Mouse (Mus musculus): ENCODE data around the gene Dennd1a. TPM values are rescaled to one million over a fixed set of nuclear protein-coding genes. Genes with fewer than 3 reads are reported as not detected.

Dennd1a gene
- polyA plus RNA-seq, 1 experiment, result 7.7 TPM

DNA sequence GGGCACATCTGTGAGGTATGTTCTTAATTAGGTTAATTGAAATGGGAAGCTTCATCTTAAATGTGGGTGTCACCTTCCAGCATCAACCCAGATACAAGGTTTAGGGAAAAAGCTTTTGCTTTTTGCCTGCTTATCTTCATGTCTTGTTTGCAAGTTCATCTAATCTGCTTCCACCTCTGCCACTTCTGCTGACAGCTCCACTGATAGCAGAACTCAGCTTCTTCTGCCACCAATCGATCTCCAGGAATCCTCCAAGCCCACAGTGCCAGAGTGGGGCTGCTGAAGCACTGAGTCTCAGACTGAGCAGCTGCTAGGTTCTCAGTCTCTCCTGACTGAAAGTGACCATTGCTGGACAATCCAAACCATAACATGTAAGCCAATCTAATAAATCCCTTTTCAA, 74.1 kb downstream of the Dennd1a start:
- H3K79me3 ChIP-seq (ENCODE audit: low read depth), result peaks cover 3% of the 10 kb centered on the region
- no peaks in the 10 kb centered on the region for H3K36me3 ChIP-seq (ENCODE audit: control insufficient read depth, insufficient read depth)
- no peak overlapping the region for H3K4me3 ChIP-seq (ENCODE audit: insufficient read depth, poor library complexity, severe bottlenecking)
- no peak overlapping the region for H3ac ChIP-seq (ENCODE audit: control insufficient read depth, insufficient read length, low read depth)
- TF ChIP-seq FOSL1 (IDR thresholded peaks at IDR 0.05; ENCODE audit: insufficient read depth, low read length, poor library complexity, severe bottlenecking) (no peak), USF1 (IDR thresholded peaks at IDR 0.05; ENCODE audit: low read depth) (no peak), MYOD1 (IDR thresholded peaks at IDR 0.05; ENCODE audit: control insufficient read depth, insufficient read length, low read depth) (no peak), CTCF (IDR thresholded peaks at IDR 0.05; ENCODE audit: control insufficient read depth, insufficient read depth, insufficient read length) (no peak), MYOG (IDR thresholded peaks at IDR 0.05; ENCODE audit: control insufficient read depth, extremely low read depth, insufficient read length) (no peak), CEBPB (IDR thresholded peaks at IDR 0.05; ENCODE audit: low read depth) (no peak), MAX (IDR thresholded peaks at IDR 0.05) (no peak)
- peaks cover 19% of the 10 kb centered on the region for H3K79me2 ChIP-seq (ENCODE audit: control insufficient read depth, insufficient read depth)
- H3K27me3 ChIP-seq (ENCODE audit: control insufficient read depth, insufficient read depth, insufficient read length), result no peaks in the 10 kb centered on the region

GRCm38 (mm10) chr2:38211426-38211825, 75.8 kb downstream of the Dennd1a start:
- peaks cover 2% of the 10 kb centered on the region for H3K79me3 ChIP-seq (ENCODE audit: low read depth)
- no peaks in the 10 kb centered on the region for H3K36me3 ChIP-seq (ENCODE audit: control insufficient read depth, insufficient read depth)
- no peak overlapping the region for H3ac ChIP-seq (ENCODE audit: control insufficient read depth, insufficient read length, low read depth)
- H3K27me3 ChIP-seq (ENCODE audit: control insufficient read depth, insufficient read depth, insufficient read length), result no peaks in the 10 kb centered on the region
- no peak overlapping the region for H3K4me3 ChIP-seq (ENCODE audit: insufficient read depth, poor library complexity, severe bottlenecking)
- no peak for TF ChIP-seq MYOD1 (IDR thresholded peaks at IDR 0.05; ENCODE audit: control insufficient read depth, insufficient read length, low read depth)
- no peak for TF ChIP-seq CEBPB (IDR thresholded peaks at IDR 0.05; ENCODE audit: low read depth)
- TF ChIP-seq CTCF (IDR thresholded peaks at IDR 0.05; ENCODE audit: control insufficient read depth, insufficient read depth, insufficient read length), result no peak
- TF ChIP-seq MYOG (IDR thresholded peaks at IDR 0.05; ENCODE audit: control insufficient read depth, extremely low read depth, insufficient read length), result no peak
- TF ChIP-seq MAX (IDR thresholded peaks at IDR 0.05), result no peak
- TF ChIP-seq FOSL1 (IDR thresholded peaks at IDR 0.05; ENCODE audit: insufficient read depth, low read length, poor library complexity, severe bottlenecking), result no peak
- no peak for TF ChIP-seq USF1 (IDR thresholded peaks at IDR 0.05; ENCODE audit: low read depth)
- peaks cover 5% of the 10 kb centered on the region for H3K79me2 ChIP-seq (ENCODE audit: control insufficient read depth, insufficient read depth)

DNA sequence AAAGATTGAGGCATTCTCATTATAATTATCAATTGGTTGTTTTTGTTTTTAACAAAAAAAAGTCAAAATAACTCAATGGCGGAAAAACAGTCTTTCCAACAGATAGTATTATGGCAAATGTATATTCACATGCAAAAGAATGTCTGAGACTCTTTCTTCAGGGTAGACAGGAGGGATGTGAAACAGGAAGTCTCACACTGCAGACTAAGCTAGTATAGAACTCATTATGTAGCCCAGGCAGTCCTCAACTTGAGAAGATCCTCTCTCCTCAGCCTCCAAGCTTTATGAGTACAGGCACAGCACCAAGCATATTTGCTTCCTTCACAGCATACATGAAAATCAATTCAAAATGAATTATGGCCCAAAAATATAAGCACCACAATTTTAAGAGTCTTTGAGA, 79.4 kb downstream of the Dennd1a start:
- H3K36me3 ChIP-seq (ENCODE audit: control insufficient read depth, insufficient read depth), result no peaks in the 10 kb centered on the region
- TF ChIP-seq MYOG (IDR thresholded peaks at IDR 0.05; ENCODE audit: control insufficient read depth, extremely low read depth, insufficient read length), result no peak
- no peak for TF ChIP-seq MYOD1 (IDR thresholded peaks at IDR 0.05; ENCODE audit: control insufficient read depth, insufficient read length, low read depth)
- TF ChIP-seq CEBPB (IDR thresholded peaks at IDR 0.05; ENCODE audit: low read depth), result no peak
- no peak for TF ChIP-seq FOSL1 (IDR thresholded peaks at IDR 0.05; ENCODE audit: insufficient read depth, low read length, poor library complexity, severe bottlenecking)
- no peak for TF ChIP-seq CTCF (IDR thresholded peaks at IDR 0.05; ENCODE audit: control insufficient read depth, insufficient read depth, insufficient read length)
- no peak for TF ChIP-seq MAX (IDR thresholded peaks at IDR 0.05)
- TF ChIP-seq USF1 (IDR thresholded peaks at IDR 0.05; ENCODE audit: low read depth), result no peak

DNA sequence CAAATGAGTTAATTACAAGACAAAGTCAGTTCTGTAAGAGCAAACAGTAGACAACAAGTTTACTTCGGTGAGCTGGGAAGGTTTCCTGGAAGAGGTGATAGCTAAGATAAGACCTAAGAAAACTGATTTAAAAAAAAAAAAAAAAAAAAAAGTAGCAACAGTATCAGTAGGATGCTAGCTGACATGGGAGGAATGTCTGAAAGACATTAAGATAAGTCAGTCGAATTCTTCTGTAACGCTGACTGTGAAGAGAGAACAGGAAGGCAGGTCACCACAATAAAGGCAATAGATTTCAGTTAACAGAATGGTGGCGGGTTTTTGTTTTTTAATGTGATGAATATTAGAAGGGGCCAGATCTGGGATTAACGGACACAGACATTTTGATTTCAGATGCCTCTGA, 81.9 kb downstream of the Dennd1a start:
- Histone ChIP-seq H3ac (ENCODE audit: control insufficient read depth, insufficient read length, low read depth) (no peak overlapping the region), H3K79me3 (ENCODE audit: low read depth) (peaks cover 2% of the 10 kb centered on the region), H3K4me3 (ENCODE audit: insufficient read depth, poor library complexity, severe bottlenecking) (no peak overlapping the region), H3K27me3 (ENCODE audit: control insufficient read depth, insufficient read depth, insufficient read length) (no peaks in the 10 kb centered on the region), H3K79me2 (ENCODE audit: control insufficient read depth, insufficient read depth) (peaks cover 5% of the 10 kb centered on the region), H3K36me3 (ENCODE audit: control insufficient read depth, insufficient read depth) (no peaks in the 10 kb centered on the region)
- TF ChIP-seq CEBPB (IDR thresholded peaks at IDR 0.05; ENCODE audit: low read depth) (no peak), MYOD1 (IDR thresholded peaks at IDR 0.05; ENCODE audit: control insufficient read depth, insufficient read length, low read depth) (no peak)

More for the DNA sequence above, 79.4 kb downstream of the Dennd1a start:
- H3K79me3 ChIP-seq (ENCODE audit: low read depth), result peaks cover 2% of the 10 kb centered on the region
- no peaks in the 10 kb centered on the region for H3K27me3 ChIP-seq (ENCODE audit: control insufficient read depth, insufficient read depth, insufficient read length)
- H3ac ChIP-seq (ENCODE audit: control insufficient read depth, insufficient read length, low read depth), result no peak overlapping the region
- peaks cover 5% of the 10 kb centered on the region for H3K79me2 ChIP-seq (ENCODE audit: control insufficient read depth, insufficient read depth)
- no peak overlapping the region for H3K4me3 ChIP-seq (ENCODE audit: insufficient read depth, poor library complexity, severe bottlenecking)

GRCm38 (mm10) chr2:38204696-38205095, 82.5 kb downstream of the Dennd1a start:
- H3K4me3 ChIP-seq (ENCODE audit: insufficient read depth, poor library complexity, severe bottlenecking), result no peak overlapping the region
- no peak for TF ChIP-seq MAX (IDR thresholded peaks at IDR 0.05)
- TF ChIP-seq FOSL1 (IDR thresholded peaks at IDR 0.05; ENCODE audit: insufficient read depth, low read length, poor library complexity, severe bottlenecking), result no peak
- no peak for TF ChIP-seq CEBPB (IDR thresholded peaks at IDR 0.05; ENCODE audit: low read depth)
- TF ChIP-seq MYOD1 (IDR thresholded peaks at IDR 0.05; ENCODE audit: control insufficient read depth, insufficient read length, low read depth), result no peak
- TF ChIP-seq USF1 (IDR thresholded peaks at IDR 0.05; ENCODE audit: low read depth), result no peak
- no peak for TF ChIP-seq MYOG (IDR thresholded peaks at IDR 0.05; ENCODE audit: control insufficient read depth, extremely low read depth, insufficient read length)
- no peak for TF ChIP-seq CTCF (IDR thresholded peaks at IDR 0.05; ENCODE audit: control insufficient read depth, insufficient read depth, insufficient read length)
- no peak overlapping the region for H3ac ChIP-seq (ENCODE audit: control insufficient read depth, insufficient read length, low read depth)
- no peaks in the 10 kb centered on the region for H3K36me3 ChIP-seq (ENCODE audit: control insufficient read depth, insufficient read depth)
- H3K79me2 ChIP-seq (ENCODE audit: control insufficient read depth, insufficient read depth), result peaks cover 5% of the 10 kb centered on the region
- peaks cover 2% of the 10 kb centered on the region for H3K79me3 ChIP-seq (ENCODE audit: low read depth)
- H3K27me3 ChIP-seq (ENCODE audit: control insufficient read depth, insufficient read depth, insufficient read length), result no peaks in the 10 kb centered on the region

GRCm38 (mm10) chr2:38198072-38198471, 89.1 kb downstream of the Dennd1a start:
- no peak overlapping the region for H3ac ChIP-seq (ENCODE audit: control insufficient read depth, insufficient read length, low read depth)

More at GRCm38 (mm10) chr2:38198072-38198471, 89.1 kb downstream of the Dennd1a start:
- no peak overlapping the region for H3K4me3 ChIP-seq (ENCODE audit: insufficient read depth, poor library complexity, severe bottlenecking)
- no peaks in the 10 kb centered on the region for H3K79me2 ChIP-seq (ENCODE audit: control insufficient read depth, insufficient read depth)
- H3K36me3 ChIP-seq (ENCODE audit: control insufficient read depth, insufficient read depth), result no peaks in the 10 kb centered on the region
- H3K79me3 ChIP-seq (ENCODE audit: low read depth), result peaks cover 2% of the 10 kb centered on the region
- H3K27me3 ChIP-seq (ENCODE audit: control insufficient read depth, insufficient read depth, insufficient read length), result no peaks in the 10 kb centered on the region
- TF ChIP-seq MAX (IDR thresholded peaks at IDR 0.05), result no peak
- no peak for TF ChIP-seq FOSL1 (IDR thresholded peaks at IDR 0.05; ENCODE audit: insufficient read depth, low read length, poor library complexity, severe bottlenecking)
- no peak for TF ChIP-seq CTCF (IDR thresholded peaks at IDR 0.05; ENCODE audit: control insufficient read depth, insufficient read depth, insufficient read length)
- no peak for TF ChIP-seq CEBPB (IDR thresholded peaks at IDR 0.05; ENCODE audit: low read depth)
- TF ChIP-seq MYOD1 (IDR thresholded peaks at IDR 0.05; ENCODE audit: control insufficient read depth, insufficient read length, low read depth), result no peak
- no peak for TF ChIP-seq USF1 (IDR thresholded peaks at IDR 0.05; ENCODE audit: low read depth)
- TF ChIP-seq MYOG (IDR thresholded peaks at IDR 0.05; ENCODE audit: control insufficient read depth, extremely low read depth, insufficient read length), result no peak

Data from C2C12 (cell line).